Mouse (Mus musculus) hindbrain, postnatal 0 days (tissue): ENCODE measurements at regions not wholly inside any gene's neighbourhood (a gene's known extent, or its start where the extent isn't known, plus 50 kb on each side); places are given as distances from the start of the nearest gene placed in this dataset.

Experiments
- ATAC-seq: fragments of 200-750 bp; cut with Nextera tagmentation; 2 replicates; pipeline ENCODE4 v1.8.0; 2017; ENCODE audit warnings: mild to moderate bottlenecking, moderate TSS enrichment, moderate library complexity
- DNase-seq: peaks from one replicate; pipeline ENCODE4 v3.0.0-alpha.2; 2015; ENCODE audit warnings: low spot score
- H3K27ac ChIP-seq: fragments of 300-500 bp; sonication (generic); 2 replicates; pipeline ENCODE4 v1.5.1; 2014; ENCODE audit warnings: mild to moderate bottlenecking
- H3K27me3 ChIP-seq: fragments of 300-500 bp; sonication (generic); 2 replicates; pipeline ENCODE4 v1.6.1; 2014; ENCODE audit warnings: low read length, mixed read lengths; ENCODE audit not compliant: insufficient read depth
- H3K36me3 ChIP-seq: fragments of 300-500 bp; sonication (generic); 2 replicates; pipeline ENCODE4 v1.6.1; 2014; ENCODE audit warnings: low read length, mixed read lengths; ENCODE audit not compliant: insufficient read depth
- H3K4me1 ChIP-seq: fragments of 300-500 bp; sonication (generic); 2 replicates; pipeline ENCODE4 v1.6.1; 2014; ENCODE audit warnings: antibody characterized with exemption, low read length, mixed read lengths; ENCODE audit not compliant: insufficient read depth
- H3K4me2 ChIP-seq: fragments of 300-500 bp; sonication (generic); 2 replicates; pipeline ENCODE4 v1.6.1; 2014; ENCODE audit warnings: low read depth, mild to moderate bottlenecking, low read length, moderate library complexity, mixed read lengths
- H3K4me3 ChIP-seq: fragments of 300-500 bp; sonication (generic); 2 replicates; pipeline ENCODE4 v1.5.1; 2014; ENCODE audit warnings: low read length
- H3K9ac ChIP-seq: fragments of 300-500 bp; sonication (generic); replicated peaks from 2 replicates; pipeline ENCODE4 v1.6.1; 2014; ENCODE audit warnings: mild to moderate bottlenecking, low read length, moderate library complexity, mixed read lengths
- H3K9me3 ChIP-seq: fragments of 300-500 bp; sonication (generic); 2 replicates; pipeline ENCODE4 v1.6.1; 2016; ENCODE audit warnings: low read length, mixed read lengths
- CTCF ChIP-seq: IDR thresholded peaks from 2 replicates; pipeline ENCODE4 v1.5.1; 2016; ENCODE audit warnings: antibody characterized with exemption, control low read depth, low read depth
- WGBS: fragments of 180-500 bp; shearing (Covaris S2); extraction: QIAGEN DNeasy Blood & Tissue Kit; methylation state at CpG from one replicate; pipeline ENCODE4 v1.1.7; 2014; 5-methylcytosine and 5-hydroxymethylcytosine counted together

DNA sequence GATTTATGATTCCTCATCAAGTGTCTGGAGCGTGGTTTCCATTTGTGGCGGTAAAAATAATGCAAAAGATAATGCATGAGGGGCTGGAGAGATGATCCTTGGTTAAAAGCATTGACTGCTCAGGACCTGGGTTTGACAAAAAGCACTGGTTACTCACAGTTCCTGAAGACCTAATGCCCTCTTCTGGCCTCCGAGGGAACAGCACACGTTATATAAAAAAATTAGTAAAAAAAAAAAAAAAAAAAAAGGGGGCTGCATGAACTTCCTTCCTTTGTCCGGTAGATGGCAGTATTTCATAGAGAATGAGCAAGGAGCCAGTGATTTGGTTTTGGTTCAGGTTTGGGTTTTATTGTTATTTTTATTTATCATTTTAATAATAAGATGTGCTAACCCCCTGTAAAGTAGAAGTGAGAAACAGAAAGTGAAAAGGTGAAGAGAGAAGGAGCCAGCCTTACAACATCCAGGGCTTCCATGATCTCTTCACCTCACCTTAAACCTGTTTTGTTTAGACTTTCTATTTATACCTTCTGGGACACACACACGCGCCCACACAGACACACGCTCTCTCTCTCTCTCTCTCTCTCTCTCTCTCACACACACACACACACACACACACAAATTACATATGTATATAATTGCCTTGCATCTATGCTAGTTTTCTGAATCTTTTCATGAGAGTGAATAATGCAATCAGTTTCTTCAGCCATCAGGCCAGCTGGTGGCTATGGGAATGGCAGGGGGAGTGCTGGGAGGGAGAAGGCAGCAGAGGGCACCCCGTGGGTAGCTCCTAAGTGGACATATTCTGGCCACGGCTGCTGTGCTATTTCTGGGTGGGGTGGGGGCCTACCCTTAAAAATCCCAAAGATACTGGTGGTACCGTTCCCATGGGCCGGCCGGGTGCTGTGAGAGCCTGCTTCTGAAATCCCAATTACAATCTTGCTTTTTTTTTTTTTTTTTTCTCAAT, 230.0 kb downstream of the Poteg start:
- Histone ChIP-seq H3K4me2 (no peak overlapping the region), H3K9ac (no peak overlapping the region), H3K4me1 (no peaks in the 10 kb centered on the region), H3K36me3 (no peaks in the 10 kb centered on the region), H3K27ac (no peak overlapping the region), H3K4me3 (no peak overlapping the region), H3K9me3 (no peaks in the 10 kb centered on the region), H3K27me3 (no peaks in the 10 kb centered on the region)
- ATAC-seq (peak; percentile 55; the same call in 1 of the 2 replicates), DNase-seq (peak; percentile 81)
- WGBS: 26% methylated on average over 13 of the region's 13 CpGs
- TF ChIP-seq CTCF: peak; percentile 80; the same call in 1 of the 2 replicates

- peak; percentile 82 for TF ChIP-seq CTCF
- Histone ChIP-seq H3K4me1 (no peaks in the 10 kb centered on the region), H3K36me3 (no peaks in the 10 kb centered on the region), H3K27ac (no peak overlapping the region), H3K4me3 (no peak overlapping the region), H3K27me3 (no peaks in the 10 kb centered on the region), H3K9me3 (no peaks in the 10 kb centered on the region), H3K9ac (no peak overlapping the region), H3K4me2 (no peak overlapping the region)
- peak; percentile 82 for ATAC-seq
- DNase-seq: peak; percentile 90
- WGBS: 0% methylated on average over 2 of the region's 2 CpGs
Observed at GRCm38 (mm10) chr8:27679164-27679563, 231.7 kb downstream of the Poteg start.

DNA sequence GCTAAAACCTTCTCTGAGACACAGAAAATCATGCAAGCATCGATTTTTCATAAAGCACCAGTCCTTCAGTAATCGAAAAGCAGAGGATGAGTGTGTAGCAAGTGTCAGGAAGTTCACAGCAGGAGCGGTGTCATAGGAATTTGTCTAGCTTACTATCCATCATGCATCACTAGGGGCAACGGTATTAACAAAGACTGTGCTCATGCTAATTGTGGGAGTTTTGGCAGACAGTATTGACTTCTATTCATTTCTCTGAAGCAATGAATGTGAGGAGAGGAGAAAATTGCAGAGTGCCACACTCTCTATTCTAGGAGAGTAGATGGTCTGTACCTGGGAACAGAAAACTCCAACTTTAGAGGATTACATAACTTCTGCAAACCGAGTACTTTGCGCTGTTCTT, 274.5 kb downstream of the Poteg start:
- WGBS: 31% methylated on average over 6 of the region's 6 CpGs

DNA sequence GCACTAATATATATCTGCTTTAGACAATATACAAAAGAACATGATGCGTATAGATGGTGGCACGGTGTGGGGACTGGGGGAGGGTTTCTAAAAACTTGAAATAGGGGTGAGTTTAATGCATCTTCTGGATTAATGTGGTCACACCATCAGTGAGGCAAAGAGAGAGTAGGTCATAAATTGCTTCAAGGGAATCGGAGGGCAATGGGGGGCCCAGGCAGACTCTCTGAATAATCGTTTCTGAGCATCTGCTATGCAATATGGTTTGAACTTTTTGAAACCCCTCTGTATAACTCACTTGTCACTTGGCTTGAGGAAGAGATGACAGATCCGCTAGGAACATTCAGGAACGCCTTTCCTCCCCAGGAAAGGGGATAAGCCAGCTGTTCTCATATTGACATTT, 322.8 kb downstream of the Poteg start:
- Histone ChIP-seq H3K27ac (no peak overlapping the region), H3K4me3 (no peak overlapping the region), H3K9me3 (no peaks in the 10 kb centered on the region), H3K4me2 (peak overlapping the region; percentile 33; the same call in 1 of the 2 replicates), H3K9ac (no peak overlapping the region), H3K27me3 (no peaks in the 10 kb centered on the region), H3K36me3 (no peaks in the 10 kb centered on the region), H3K4me1 (no peaks in the 10 kb centered on the region)
- WGBS: 51% methylated on average over 6 of the region's 6 CpGs
- DNase-seq: peak; percentile 17
- ATAC-seq: no peak
- TF ChIP-seq CTCF: no peak

More for the DNA sequence above, 274.5 kb downstream of the Poteg start:
- Histone ChIP-seq H3K4me3 (no peak overlapping the region), H3K4me1 (no peaks in the 10 kb centered on the region), H3K27me3 (no peaks in the 10 kb centered on the region), H3K27ac (no peak overlapping the region), H3K36me3 (no peaks in the 10 kb centered on the region), H3K9ac (no peak overlapping the region), H3K9me3 (no peaks in the 10 kb centered on the region), H3K4me2 (no peak overlapping the region)
- no peak for TF ChIP-seq CTCF
- DNase-seq: peak; percentile 58
- ATAC-seq: peak; percentile 63; the same call in 1 of the 2 replicates

DNA sequence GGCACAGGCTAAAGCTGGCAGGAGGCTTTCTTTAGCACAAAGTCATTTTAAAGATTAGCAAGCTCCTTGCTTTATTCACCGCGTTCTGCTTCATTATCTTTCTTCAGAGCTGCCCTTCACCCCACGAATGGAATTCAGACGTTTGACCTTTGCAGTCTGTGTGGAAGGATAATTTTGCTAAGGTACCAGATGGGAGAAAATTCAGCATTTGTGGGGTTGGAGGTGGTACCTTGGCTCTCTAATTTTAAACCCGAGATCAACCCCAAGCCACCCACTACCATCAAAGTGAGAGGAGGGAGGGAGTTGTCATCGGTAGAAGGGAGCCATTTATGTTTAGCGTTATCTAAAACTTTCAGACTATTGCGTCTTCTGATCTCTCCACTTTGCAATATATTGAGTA, 323.3 kb downstream of the Poteg start:
- H3K4me2 ChIP-seq: peak overlapping the region; percentile 33; the same call in 1 of the 2 replicates
- no peak overlapping the region for H3K9ac ChIP-seq
- H3K36me3 ChIP-seq: no peaks in the 10 kb centered on the region
- H3K4me1 ChIP-seq: no peaks in the 10 kb centered on the region
- H3K4me3 ChIP-seq: no peak overlapping the region
- H3K27me3 ChIP-seq: no peaks in the 10 kb centered on the region
- H3K27ac ChIP-seq: no peak overlapping the region
- WGBS: 30% methylated on average over 8 of the region's 8 CpGs
- ATAC-seq (no peak), DNase-seq (no peak)
- H3K9me3 ChIP-seq: no peaks in the 10 kb centered on the region
- TF ChIP-seq CTCF: no peak

DNA sequence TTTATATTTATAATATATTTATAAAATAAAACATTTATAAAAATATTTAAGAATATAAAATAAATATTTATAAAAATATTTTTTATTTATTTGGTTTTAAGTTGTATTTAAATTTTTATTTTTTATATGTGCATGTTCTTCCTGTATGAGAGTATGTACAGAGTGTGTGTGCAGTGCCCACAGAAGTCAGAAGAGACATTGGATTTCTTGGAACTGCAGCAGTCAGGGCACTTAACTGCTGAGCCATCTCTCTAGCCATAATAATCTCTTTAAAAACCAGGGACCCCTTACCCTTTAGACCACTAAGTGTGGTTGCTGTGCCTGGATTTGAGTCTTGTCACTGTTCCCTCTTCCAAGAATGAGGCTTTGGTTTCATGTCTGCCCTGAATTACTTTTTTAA, 323.8 kb downstream of the Poteg start:
- H3K4me1 ChIP-seq: no peaks in the 10 kb centered on the region
- H3K4me3 ChIP-seq: no peak overlapping the region
- no peaks in the 10 kb centered on the region for H3K36me3 ChIP-seq
- H3K27ac ChIP-seq: no peak overlapping the region
- H3K9ac ChIP-seq: no peak overlapping the region
- ATAC-seq: no peak
- DNase-seq: no peak
- H3K27me3 ChIP-seq: no peaks in the 10 kb centered on the region
- no peak for TF ChIP-seq CTCF
- H3K4me2 ChIP-seq: no peak overlapping the region
- H3K9me3 ChIP-seq: no peaks in the 10 kb centered on the region

GRCm38 (mm10) chr8:27778982-27779381, 331.5 kb downstream of the Poteg start:
- no peak overlapping the region for H3K9ac ChIP-seq
- no peak overlapping the region for H3K4me3 ChIP-seq
- no peak overlapping the region for H3K27ac ChIP-seq
- H3K4me1 ChIP-seq: no peaks in the 10 kb centered on the region
- ATAC-seq (no peak), DNase-seq (no peak)
- H3K9me3 ChIP-seq: no peaks in the 10 kb centered on the region
- no peaks in the 10 kb centered on the region for H3K27me3 ChIP-seq
- 78% methylated on average over 3 of the region's 3 CpGs for WGBS
- TF ChIP-seq CTCF: no peak
- no peak overlapping the region for H3K4me2 ChIP-seq
- H3K36me3 ChIP-seq: no peaks in the 10 kb centered on the region
